Mouse (Mus musculus) embryo, embryonic 11 days (tissue): Measurements from ENCODE around the gene Gm28710.

Experiments used
- DNase-seq: peaks from one replicate; pipeline ENCODE4 v3.0.0-alpha.2; 2015

The Gm28710 gene

GRCm38 (mm10) chr5:16791243-16791860 lies at the start of gene Gm28710:
Gene Gm28710, plus strand, starts transcription at chr5:16791810.
- DNase-seq = no peak

GRCm38 (mm10) chr5:16777176-16777575 lies 14.4 kb upstream of the Gm28710 start:
- DNase-seq = no peak

- peak; percentile 41 for DNase-seq
Observed at GRCm38 (mm10) chr5:16778610-16779172, 12.9 kb upstream of the Gm28710 start.

- no peak for DNase-seq
Observed at GRCm38 (mm10) chr5:16785627-16786026, 6.0 kb upstream of the Gm28710 start.

- no peak for DNase-seq
Observed at GRCm38 (mm10) chr5:16794972-16795371, 3.4 kb downstream of the Gm28710 start.

- DNase-seq = no peak
Observed at GRCm38 (mm10) chr5:16802726-16803125, 11.1 kb downstream of the Gm28710 start.

- no peak for DNase-seq
Observed at GRCm38 (mm10) chr5:16838991-16839390, 47.4 kb downstream of the Gm28710 start.

- peak; percentile 73 for DNase-seq
Observed at GRCm38 (mm10) chr5:16869309-16869915, 77.8 kb downstream of the Gm28710 start.

GRCm38 (mm10) chr5:16894161-16894560 lies 102.6 kb downstream of the Gm28710 start:
- DNase-seq = peak; percentile 26

GRCm38 (mm10) chr5:16919791-16920190 lies 128.2 kb downstream of the Gm28710 start:
- DNase-seq = no peak

- no peak for DNase-seq
Observed at GRCm38 (mm10) chr5:16922473-16922872, 130.9 kb downstream of the Gm28710 start.
